Mouse (Mus musculus) thymus, adult 2 months (tissue): ENCODE data around the gene Hcst. TPM values are rescaled to one million over a fixed set of nuclear protein-coding genes. Genes with fewer than 3 reads are reported as not detected.

Experiments used
- DNase-seq: peaks from one replicate; pipeline ENCODE4 v3.0.0; 2021
- H3K27ac ChIP-seq: fragments of 200-500 bp; 2 replicates; pipeline ENCODE4 v1.5.1; 2012; ENCODE audit warnings: low read length, control low read depth; ENCODE audit not compliant: control insufficient read depth, insufficient read depth
- H3K27me3 ChIP-seq: fragments of 200-500 bp; 2 replicates; pipeline ENCODE4 v1.6.1; 2012; ENCODE audit warnings: mild to moderate bottlenecking, low read length, moderate library complexity, mixed read lengths; ENCODE audit not compliant: control insufficient read depth, insufficient read depth
- H3K36me3 ChIP-seq: fragments of 200-500 bp; 2 replicates; pipeline ENCODE4 v1.6.1; 2012; ENCODE audit warnings: mild to moderate bottlenecking, low read length, moderate library complexity; ENCODE audit not compliant: control insufficient read depth, insufficient read depth
- H3K4me1 ChIP-seq: fragments of 200-500 bp; replicated peaks from 2 replicates; pipeline ENCODE4 v1.6.1; 2012; ENCODE audit warnings: low read length; ENCODE audit not compliant: control insufficient read depth, insufficient read depth
- H3K4me3 ChIP-seq: fragments of 200-500 bp; 2 replicates; pipeline ENCODE4 v1.5.1; 2012; ENCODE audit warnings: mild to moderate bottlenecking, low read length, control low read depth, moderate library complexity; ENCODE audit not compliant: control insufficient read depth, insufficient read depth
- CTCF ChIP-seq: fragments of 200-500 bp; IDR thresholded peaks from 2 replicates; pipeline ENCODE4 v1.5.1; 2012; ENCODE audit warnings: mild to moderate bottlenecking, control low read depth, low read length, moderate library complexity, borderline replicate concordance; ENCODE audit not compliant: control insufficient read depth, poor library complexity, insufficient read depth; ENCODE audit errors: extremely low read depth
- POLR2A ChIP-seq: fragments of 200-500 bp; IDR thresholded peaks from 2 replicates; pipeline ENCODE4 v1.6.1; 2012; ENCODE audit warnings: mild to moderate bottlenecking, low read length, control low read depth, moderate library complexity; ENCODE audit not compliant: control insufficient read depth, poor library complexity, insufficient read depth; ENCODE audit errors: extremely low read depth
- WGBS: fragments of 180-500 bp; shearing (Covaris S2); methylation state at CpG from one replicate; pipeline ENCODE4 v1.1.7; 2018; 5-methylcytosine and 5-hydroxymethylcytosine counted together
- polyA plus RNA-seq: library from polyadenylated mRNA; depleted of rRNA; stranded (reverse); fragments of >200 nt; gene quantifications from 2 replicates; pipeline ENCODE4 v1.2.3, GENCODE M21; 2012; rRNA removed

Gene Hcst
- polyA plus RNA-seq, 1 experiment, result 279 TPM

GRCm38 (mm10) chr7:30393631-30394030, 26.0 kb downstream of the Hcst start:
- Histone ChIP-seq H3K36me3 (no peaks in the 10 kb centered on the region), H3K27ac (peak overlapping the region; percentile 93), H3K27me3 (no peaks in the 10 kb centered on the region), H3K4me3 (peak overlapping the region; percentile 25), H3K4me1 (peaks cover 17% of the 10 kb centered on the region)
- TF ChIP-seq CTCF (no peak), POLR2A (no peak)
- 11% methylated on average over 4 of the region's 4 CpGs for WGBS
- no peak for DNase-seq

GRCm38 (mm10) chr7:30392746-30393520, 26.7 kb downstream of the Hcst start:
- Histone ChIP-seq H3K4me1 (peaks cover 17% of the 10 kb centered on the region), H3K36me3 (no peaks in the 10 kb centered on the region), H3K27me3 (no peaks in the 10 kb centered on the region), H3K4me3 (peak overlapping the region; percentile 49), H3K27ac (peak overlapping the region; percentile 93)
- TF ChIP-seq CTCF (no peak), POLR2A (no peak)
- DNase-seq, result no peak
- WGBS, result 71% methylated on average over 4 of the region's 4 CpGs

- WGBS, result 90% methylated on average over 9 of the region's 9 CpGs
- no peaks in the 10 kb centered on the region for H3K27me3 ChIP-seq
- no peaks in the 10 kb centered on the region for H3K4me1 ChIP-seq
- no peak for TF ChIP-seq CTCF
- TF ChIP-seq POLR2A, result no peak
- no peaks in the 10 kb centered on the region for H3K36me3 ChIP-seq
- H3K4me3 ChIP-seq, result no peak overlapping the region
- no peak overlapping the region for H3K27ac ChIP-seq
- DNase-seq, result no peak
Measured at GRCm38 (mm10) chr7:30384106-30384505, 35.5 kb downstream of the Hcst start.

- no peaks in the 10 kb centered on the region for H3K4me1 ChIP-seq
- TF ChIP-seq POLR2A (no peak), CTCF (no peak)
- H3K4me3 ChIP-seq, result no peak overlapping the region
- H3K36me3 ChIP-seq, result no peaks in the 10 kb centered on the region
- H3K27ac ChIP-seq, result no peak overlapping the region
- H3K27me3 ChIP-seq, result no peaks in the 10 kb centered on the region
- no peak for DNase-seq
- 68% methylated on average over 5 of the region's 5 CpGs for WGBS
Measured at GRCm38 (mm10) chr7:30380061-30380460, 39.6 kb downstream of the Hcst start.

- 1% methylated on average over 21 of the region's 21 CpGs for WGBS
- DNase-seq, result peak; percentile 89
- Histone ChIP-seq H3K4me1 (peaks cover 2% of the 10 kb centered on the region; the same call in 1 of the 2 replicates), H3K27me3 (no peaks in the 10 kb centered on the region), H3K4me3 (no peak overlapping the region), H3K36me3 (no peaks in the 10 kb centered on the region), H3K27ac (no peak overlapping the region)
- peak; percentile 96 for TF ChIP-seq CTCF
- TF ChIP-seq POLR2A, result no peak
Measured at GRCm38 (mm10) chr7:30373501-30373962, 46.1 kb downstream of the Hcst start.

Other genes with a start within 250 kb of the Hcst start
- 28.1 and 85.8 TPM in 2 replicates for gene Cox7a1, start 235.7 kb downstream of the Hcst start, polyA plus RNA-seq
- gene Capns1, start 221.0 kb downstream of the Hcst start, polyA plus RNA-seq, result 565 and 739 TPM in 2 replicates
- 131 and 157 TPM in 2 replicates for gene Polr2i, start 187.9 kb downstream of the Hcst start, polyA plus RNA-seq
- gene Tbcb, start 187.6 kb downstream of the Hcst start, polyA plus RNA-seq, result 42.4 and 47.1 TPM in 2 replicates
- gene Ovol3, start 184.1 kb downstream of the Hcst start, polyA plus RNA-seq, result 0.66 and 1.4 TPM in 2 replicates
- gene Thap8, start 139.8 kb downstream of the Hcst start, polyA plus RNA-seq, result 0.17 and 0.26 TPM in 2 replicates
- 54.1 and 66.9 TPM in 2 replicates for gene Wdr62, start 139.4 kb downstream of the Hcst start, polyA plus RNA-seq
- 2.9 and 3.3 TPM in 2 replicates for gene Clip3, start 128.1 kb downstream of the Hcst start, polyA plus RNA-seq
- gene Alkbh6, start 111.1 kb downstream of the Hcst start, polyA plus RNA-seq, result 159 and 192 TPM in 2 replicates
- gene Syne4, start 105.0 kb downstream of the Hcst start, polyA plus RNA-seq, result 15.4 and 16.8 TPM in 2 replicates
- 0.74 and 0.93 TPM in 2 replicates for gene E130208F15Rik, start 98.1 kb downstream of the Hcst start, polyA plus RNA-seq
- gene Sdhaf1, start 96.0 kb downstream of the Hcst start, polyA plus RNA-seq, result 26.9 and 31.7 TPM in 2 replicates
- gene Lrfn3, start 57.1 kb downstream of the Hcst start, polyA plus RNA-seq, result 0.78 and 1.1 TPM in 2 replicates
- 273 and 417 TPM in 2 replicates for gene Tyrobp, start 6.1 kb downstream of the Hcst start, polyA plus RNA-seq
- gene Nfkbid, start 1.9 kb upstream of the Hcst start, polyA plus RNA-seq, result 72.8 and 77.4 TPM in 2 replicates
- gene Aplp1, start 25.7 kb upstream of the Hcst start, polyA plus RNA-seq, result 5.9 and 6.0 TPM in 2 replicates
- gene Kirrel2, start 37.8 kb upstream of the Hcst start, polyA plus RNA-seq, result 0.05 and 0.15 TPM in 2 replicates
- 0.19 and 0.38 TPM in 2 replicates for gene Nphs1, start 38.5 kb upstream of the Hcst start, polyA plus RNA-seq
- gene Prodh2, start 73.8 kb upstream of the Hcst start, polyA plus RNA-seq, result 0.13 and 0.62 TPM in 2 replicates
- gene Arhgap33, start 115.2 kb upstream of the Hcst start, polyA plus RNA-seq, result 156 and 176 TPM in 2 replicates
- 30.0 and 89.6 TPM in 2 replicates for gene Hspb6, start 132.3 kb upstream of the Hcst start, polyA plus RNA-seq
- 36.1 and 36.3 TPM in 2 replicates for gene Proser3, start 132.4 kb upstream of the Hcst start, polyA plus RNA-seq
- gene Lin37, start 140.0 kb upstream of the Hcst start, polyA plus RNA-seq, result 73.0 and 78.6 TPM in 2 replicates
- gene U2af1l4, start 143.4 kb upstream of the Hcst start, polyA plus RNA-seq, result 81.5 and 84.2 TPM in 2 replicates
- 7.3 and 8.8 TPM in 2 replicates for gene Gm49396, start 143.5 kb upstream of the Hcst start, polyA plus RNA-seq
- 130 and 176 TPM in 2 replicates for gene Psenen, start 143.8 kb upstream of the Hcst start, polyA plus RNA-seq
- gene Igflr1, start 145.6 kb upstream of the Hcst start, polyA plus RNA-seq, result 26.1 and 31.7 TPM in 2 replicates
- gene Kmt2b, start 168.9 kb upstream of the Hcst start, polyA plus RNA-seq, result 161 and 171 TPM in 2 replicates
- gene Zbtb32, start 179.1 kb upstream of the Hcst start, polyA plus RNA-seq, result 1.9 and 3.2 TPM in 2 replicates
- 4.5 and 7.5 TPM in 2 replicates for gene Upk1a, start 193.0 kb upstream of the Hcst start, polyA plus RNA-seq
- 283 and 388 TPM in 2 replicates for gene Cox6b1, start 206.3 kb upstream of the Hcst start, polyA plus RNA-seq
- 0.13 TPM in 1 of 2 replicates, not detected in the other for gene Etv2, start 216.0 kb upstream of the Hcst start, polyA plus RNA-seq
- 117 and 129 TPM in 2 replicates for gene Rbm42, start 230.5 kb upstream of the Hcst start, polyA plus RNA-seq
- 41.2 and 47.7 TPM in 2 replicates for gene Haus5, start 245.1 kb upstream of the Hcst start, polyA plus RNA-seq